Mouse (Mus musculus): ENCODE results near the gene Rabgap1l.

The Rabgap1l gene

DNA sequence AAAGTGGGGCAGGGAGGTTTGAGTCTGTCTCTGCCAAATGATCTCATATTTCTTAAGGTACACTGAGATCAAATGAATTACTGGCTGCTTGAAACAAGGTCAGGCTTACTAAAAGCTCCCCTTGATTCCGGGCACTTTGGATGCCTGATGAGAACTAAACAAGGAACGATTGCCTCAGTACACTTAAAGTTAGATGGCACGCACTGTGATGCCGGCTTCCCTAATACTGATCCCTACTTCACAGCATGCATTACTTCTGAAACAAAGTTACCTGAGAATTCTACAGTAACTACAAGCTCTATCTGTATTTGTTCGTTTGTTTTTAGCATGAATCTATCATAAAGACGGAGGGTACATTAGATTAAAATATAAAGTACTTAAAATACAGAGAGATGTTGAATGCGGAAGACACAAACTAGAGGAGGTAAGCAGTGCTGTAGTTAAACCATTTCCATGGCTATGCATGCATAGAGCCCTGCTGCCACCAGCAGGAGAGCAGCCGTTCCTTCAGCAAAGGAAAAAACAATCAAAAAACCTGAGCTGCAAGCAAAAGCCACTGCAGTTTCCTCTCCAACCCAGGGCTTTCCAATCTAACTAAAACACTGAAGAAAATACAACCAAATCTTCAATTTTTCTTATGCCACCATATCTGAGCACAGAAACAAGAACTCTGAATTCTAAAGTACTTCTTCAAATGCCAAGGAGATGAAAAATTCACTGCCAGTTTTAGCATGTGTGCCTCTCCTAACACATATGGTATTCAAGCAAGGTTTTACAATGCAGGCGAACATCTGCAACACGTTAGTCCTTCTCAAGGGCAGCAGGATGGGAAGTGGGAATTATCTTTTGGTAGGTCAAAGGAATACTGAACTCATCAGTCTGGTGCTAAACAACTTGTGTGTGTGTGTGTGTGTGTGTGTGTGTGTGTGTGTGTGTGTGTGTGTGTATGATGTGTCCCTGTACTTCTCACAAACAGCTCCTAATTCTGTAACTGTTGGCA lies 415.4 kb downstream of the Rabgap1l start:
- DNase-seq (ENCODE audit: low spot score), result no peak

- no peak for DNase-seq (ENCODE audit: low spot score)
Observed at GRCm38 (mm10) chr1:160374490-160374889, 418.5 kb downstream of the Rabgap1l start.

DNA sequence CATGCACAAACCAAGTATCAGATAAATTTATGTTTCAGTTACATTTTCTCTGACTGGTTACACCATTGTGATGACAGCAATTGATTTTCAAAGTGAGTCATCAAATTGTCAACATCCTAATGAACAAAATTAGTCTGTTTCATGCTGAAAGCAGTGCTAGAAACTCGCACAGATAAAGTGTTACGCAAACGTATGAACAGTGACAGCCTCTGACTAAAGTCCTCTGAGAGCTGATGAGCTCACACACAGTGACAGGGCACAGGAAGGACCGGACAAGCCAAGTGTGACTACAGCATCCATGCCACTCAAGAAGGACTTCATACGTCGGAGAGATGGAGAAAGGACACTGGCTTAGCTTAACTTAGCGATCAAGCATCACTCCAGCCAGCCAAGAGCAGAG lies 419.7 kb downstream of the Rabgap1l start:
- no peak for DNase-seq (ENCODE audit: low spot score)

DNA sequence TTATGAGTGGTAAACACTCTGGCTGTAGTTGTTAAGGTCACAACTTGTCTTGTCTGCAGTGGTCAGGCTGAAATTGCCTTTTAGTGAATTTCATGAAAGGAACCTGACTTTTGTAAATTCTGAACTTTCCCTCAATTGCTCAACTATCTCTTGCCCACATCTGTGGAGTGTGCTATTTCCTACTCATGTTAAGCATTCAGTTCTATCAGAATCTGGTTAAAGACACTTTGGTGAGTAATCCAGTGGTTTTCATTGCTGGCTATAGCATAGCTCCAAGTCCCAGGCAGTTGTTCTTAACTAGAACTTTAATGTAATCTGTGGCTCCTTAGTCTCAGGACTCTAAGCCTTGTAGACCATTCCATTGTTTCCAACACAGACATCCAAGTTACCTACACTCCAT lies 421.3 kb downstream of the Rabgap1l start:
- DNase-seq (ENCODE audit: low spot score), result no peak

DNA sequence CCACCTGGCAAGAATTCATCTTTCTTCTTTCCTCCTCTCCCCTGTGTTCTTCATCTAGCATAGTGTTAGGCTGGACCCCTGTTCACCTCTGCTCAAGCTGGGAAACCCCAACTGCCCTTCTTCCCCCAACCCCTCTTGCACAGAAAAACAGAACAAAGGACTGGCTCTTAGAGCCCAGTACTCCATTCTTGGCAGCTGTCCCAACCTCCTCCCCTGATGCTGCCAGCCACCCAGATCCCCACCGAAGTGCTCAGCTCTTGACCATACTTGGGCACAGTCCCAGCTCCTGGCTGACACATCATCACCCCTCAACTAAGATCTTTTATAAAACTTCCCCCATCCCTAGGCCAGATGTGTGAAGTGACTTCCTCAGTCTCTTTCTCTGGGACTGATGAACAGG lies 422.5 kb downstream of the Rabgap1l start:
- DNase-seq (ENCODE audit: low spot score), result no peak

- no peak for DNase-seq (ENCODE audit: low spot score)
Observed at GRCm38 (mm10) chr1:160366615-160367014, 426.4 kb downstream of the Rabgap1l start.

- DNase-seq (ENCODE audit: low spot score), result no peak
Observed at GRCm38 (mm10) chr1:160357268-160357667, 435.7 kb downstream of the Rabgap1l start.

- DNase-seq (ENCODE audit: low spot score), result no peak
Observed at GRCm38 (mm10) chr1:160353732-160354455, 439.1 kb downstream of the Rabgap1l start.

DNA sequence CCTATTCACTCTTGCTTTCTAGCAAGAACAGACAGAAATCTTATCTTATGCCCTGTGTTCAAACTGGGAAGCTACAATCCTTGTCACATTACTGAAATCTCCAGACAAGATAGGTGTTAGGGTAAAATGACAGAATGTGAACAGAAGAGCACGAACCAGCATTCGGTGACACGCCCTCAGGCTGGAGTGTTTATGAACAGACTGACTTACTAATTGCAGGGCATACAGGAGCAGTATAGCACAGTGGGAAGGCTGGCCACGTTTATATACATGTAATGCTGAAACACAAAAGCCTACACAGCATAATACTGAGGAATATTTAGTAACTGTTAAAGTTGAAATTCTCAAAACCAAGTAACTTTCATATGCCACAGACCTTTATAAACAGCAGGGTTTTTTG lies 440.7 kb downstream of the Rabgap1l start:
- DNase-seq (ENCODE audit: low spot score), result no peak

DNA sequence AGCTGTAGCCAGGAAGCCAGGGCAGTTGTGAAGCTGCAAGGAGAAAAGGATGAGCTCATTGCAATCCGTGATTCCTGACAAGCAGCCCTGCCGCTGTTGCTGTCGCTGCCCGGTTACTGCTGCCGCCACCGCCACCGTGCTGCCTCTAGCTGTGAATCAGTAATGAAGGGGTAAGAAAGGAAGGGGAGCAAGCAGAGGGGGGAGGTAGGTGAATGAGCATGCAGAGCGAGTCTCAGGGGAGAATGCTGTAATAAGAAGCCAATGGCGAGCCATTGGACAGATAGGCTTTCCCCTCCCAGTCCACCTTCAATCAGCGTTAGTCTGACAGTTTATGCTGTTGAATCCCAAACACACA lies 441.2 kb downstream of the Rabgap1l start:
- no peak for DNase-seq (ENCODE audit: low spot score)

DNA sequence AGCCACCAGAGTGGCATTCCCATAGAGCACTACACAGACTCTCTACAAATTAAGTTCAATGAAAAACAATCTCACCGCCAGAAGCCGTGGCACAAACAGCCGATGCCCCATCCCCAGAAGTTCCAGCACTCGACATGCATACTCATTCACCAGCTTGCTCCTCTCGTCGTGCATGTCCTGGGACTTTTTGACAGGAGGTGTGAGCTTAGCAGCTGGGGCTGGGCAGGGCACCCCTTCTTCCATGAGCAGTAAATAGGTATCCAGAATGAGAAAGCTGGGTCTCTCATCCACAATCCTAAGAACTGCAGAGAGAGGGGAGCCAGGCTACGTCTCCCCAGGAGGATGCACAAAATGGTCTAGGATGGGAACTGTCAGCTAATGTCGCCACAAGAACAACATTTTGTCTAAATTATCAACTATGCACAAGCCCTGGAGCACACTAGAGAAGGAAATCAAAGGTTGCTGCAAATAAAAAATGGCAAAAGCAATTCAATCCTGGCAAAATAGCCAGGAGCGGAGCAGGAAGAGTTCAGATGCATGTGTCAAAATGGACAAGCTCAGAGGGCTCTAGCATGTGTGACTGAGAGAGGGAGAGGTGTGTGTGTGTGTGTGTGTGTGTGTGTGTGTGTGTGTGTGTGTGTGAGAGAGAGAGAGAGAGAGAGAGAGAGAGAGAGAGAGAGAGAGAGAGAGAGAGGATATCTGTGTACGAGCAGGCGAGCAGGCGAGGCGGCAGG lies 441.7 kb downstream of the Rabgap1l start:
- no peak for DNase-seq (ENCODE audit: low spot score)

DNA sequence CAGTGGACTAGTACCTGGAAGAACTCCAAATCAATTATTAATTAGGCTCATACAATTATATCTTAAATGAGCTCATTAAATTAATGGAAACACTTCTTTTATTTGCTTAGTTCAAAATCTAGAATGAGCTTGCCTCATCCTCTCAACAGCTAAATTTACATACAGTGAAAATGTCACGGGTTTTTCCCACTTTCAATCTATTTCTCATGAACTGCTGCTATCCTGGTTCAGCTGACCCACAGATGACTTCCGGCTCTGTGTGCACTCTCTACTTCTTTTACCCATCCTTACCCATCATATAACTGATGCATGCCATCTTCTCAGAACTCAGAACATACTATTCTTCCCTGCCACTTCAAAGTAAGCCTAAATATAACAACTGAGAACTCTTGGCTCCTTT lies 452.4 kb downstream of the Rabgap1l start:
- no peak for DNase-seq (ENCODE audit: low spot score)

DNA sequence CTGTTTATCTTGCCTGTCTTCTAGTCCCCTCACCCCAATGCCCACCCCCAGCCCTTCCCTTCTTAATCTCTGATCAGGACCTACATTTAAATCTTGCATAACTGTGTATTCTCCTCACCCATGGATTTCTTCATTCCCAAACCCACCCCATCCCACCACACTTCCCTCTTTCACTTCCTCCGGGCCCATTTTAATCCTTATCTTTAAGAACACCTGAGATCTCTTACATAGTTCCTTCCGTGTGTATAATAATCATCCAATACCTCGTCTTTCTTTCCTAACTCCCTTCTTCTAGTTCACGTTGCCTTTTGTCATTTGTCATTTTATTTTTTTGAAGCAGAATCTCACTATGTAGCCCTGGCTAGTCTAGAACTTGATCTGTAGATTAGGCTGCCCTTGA lies 453.6 kb downstream of the Rabgap1l start:
- DNase-seq (ENCODE audit: low spot score), result no peak

GRCm38 (mm10) chr1:160334791-160335190 lies 458.2 kb downstream of the Rabgap1l start:
- no peak for DNase-seq (ENCODE audit: low spot score)

DNA sequence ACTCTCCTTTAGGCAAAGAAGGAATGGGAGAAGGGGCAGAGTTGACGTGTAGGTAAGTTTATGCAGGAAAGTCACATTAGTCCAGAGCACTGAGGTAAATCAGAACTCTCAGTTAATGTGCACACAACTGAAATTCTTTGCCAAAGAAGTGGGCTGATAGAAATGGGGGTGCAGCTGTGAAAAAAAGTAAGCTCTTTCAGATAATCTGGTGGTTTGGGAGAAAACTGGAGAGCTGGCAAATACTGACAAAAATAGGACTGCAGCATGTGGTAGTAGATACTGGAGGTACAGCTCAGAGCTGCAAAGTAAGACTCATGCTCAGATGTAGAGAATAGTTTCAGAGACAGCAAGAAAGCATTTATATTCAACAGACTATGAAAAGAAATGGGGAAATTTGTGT lies 462.2 kb downstream of the Rabgap1l start:
- no peak for DNase-seq (ENCODE audit: low spot score)

DNA sequence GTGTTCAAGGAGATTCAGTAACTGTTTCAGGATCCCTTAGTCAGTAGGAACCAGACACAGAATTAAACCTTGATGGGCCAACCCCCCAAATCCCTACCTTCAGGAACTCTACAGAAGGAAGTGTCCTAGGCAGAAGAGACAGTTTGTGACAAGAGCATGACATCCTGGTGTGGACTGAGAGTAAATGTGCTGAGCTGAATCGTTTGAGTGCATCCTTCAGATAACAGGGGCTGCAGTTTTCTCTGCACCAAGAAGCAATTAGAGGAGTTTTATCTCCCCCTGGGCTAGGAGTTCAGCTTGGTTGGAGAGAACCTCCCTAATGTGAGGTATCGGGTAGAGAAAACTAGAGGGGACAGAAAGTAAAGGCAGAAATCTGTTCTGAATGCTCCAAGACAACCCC lies 462.8 kb downstream of the Rabgap1l start:
- no peak for DNase-seq (ENCODE audit: low spot score)

DNA sequence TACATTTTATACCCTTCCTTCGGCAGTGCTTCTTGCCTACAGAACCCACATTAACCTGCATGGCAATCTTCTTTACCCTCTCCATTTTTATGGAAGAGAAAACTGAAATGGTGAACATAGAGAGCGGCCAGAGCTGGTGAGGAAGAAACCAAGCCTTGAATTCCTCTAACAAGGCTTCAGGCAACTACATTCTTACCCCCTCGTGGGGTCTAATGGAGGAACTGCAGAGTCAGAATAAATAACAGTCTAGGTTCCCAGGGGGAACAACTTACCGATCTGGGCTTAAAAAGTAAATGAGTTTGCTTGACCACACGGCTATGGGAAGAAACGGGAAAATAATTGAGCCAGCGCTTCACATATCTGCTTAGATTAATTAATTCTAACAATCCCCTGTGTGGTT lies 463.2 kb downstream of the Rabgap1l start:
- DNase-seq (ENCODE audit: low spot score), result no peak

- no peak for DNase-seq (ENCODE audit: low spot score)
Observed at GRCm38 (mm10) chr1:160327531-160327930, 465.5 kb downstream of the Rabgap1l start.

DNA sequence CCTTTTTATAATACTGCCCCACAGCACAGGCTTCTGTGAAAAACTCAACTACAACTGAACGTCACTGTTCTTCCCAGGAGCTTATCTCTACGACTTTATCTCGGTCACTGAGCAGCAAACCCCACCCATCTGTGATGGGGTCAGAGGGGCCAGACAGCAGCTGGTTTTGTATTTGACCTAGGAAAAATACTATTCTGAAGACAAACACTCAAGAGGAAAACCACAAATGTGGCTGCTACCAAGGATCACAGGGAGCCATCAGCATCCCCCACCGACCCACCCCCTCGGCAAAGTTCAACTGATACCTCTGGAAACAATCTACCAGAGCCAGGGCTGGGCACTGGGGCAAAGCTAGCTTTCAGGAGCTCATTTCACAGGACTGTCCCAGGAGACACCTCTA lies 467.5 kb downstream of the Rabgap1l start:
- DNase-seq (ENCODE audit: low spot score), result no peak

- no peak for DNase-seq (ENCODE audit: low spot score)
Observed at GRCm38 (mm10) chr1:160320690-160321089, 472.3 kb downstream of the Rabgap1l start.

- no peak for DNase-seq (ENCODE audit: low spot score)
Observed at GRCm38 (mm10) chr1:160318057-160318725, 474.8 kb downstream of the Rabgap1l start.

DNA sequence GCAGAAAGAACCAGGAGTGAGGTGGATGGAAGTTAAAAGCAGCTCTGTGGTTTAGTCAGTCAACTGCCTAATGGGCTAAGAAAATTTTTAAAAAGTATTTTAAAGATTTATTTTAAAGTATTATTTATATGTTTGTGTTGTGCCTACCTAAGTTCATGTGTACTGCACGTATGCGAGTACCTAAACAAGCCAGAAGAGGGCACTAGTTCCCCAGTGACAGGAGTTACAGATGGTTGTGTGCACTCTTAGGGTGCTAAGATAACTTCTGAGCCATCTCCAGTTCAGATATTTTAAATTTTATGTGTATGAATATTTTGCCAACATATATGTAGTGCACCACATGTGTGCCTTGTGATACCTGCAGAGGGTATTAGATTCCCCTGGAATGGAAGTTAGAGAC lies 476.8 kb downstream of the Rabgap1l start:
- no peak for DNase-seq (ENCODE audit: low spot score)

Measured in ovary, postnatal 10 days (tissue).